Mouse (Mus musculus): ENCODE results near the gene Flrt1. TPM values are rescaled to one million over a fixed set of nuclear protein-coding genes. Genes with fewer than 3 reads are reported as not detected.
"Not testable (repeated sequence)": the region's sequence is repeated elsewhere in the genome, so short reads cannot be mapped to it uniquely, and the experiment has no call there.

Flrt1 gene
- polyA plus RNA-seq, 1 experiment from 2014 or later, result 1.5 TPM

GRCm38 (mm10) chr19:7103993-7104401 is 1.5 kb downstream of the Flrt1 start:
- DNase-seq (ENCODE audit: low spot score), result no peak

GRCm38 (mm10) chr19:7103349-7103992 is 2.1 kb downstream of the Flrt1 start:
- DNase-seq (ENCODE audit: low spot score), result no peak

DNA sequence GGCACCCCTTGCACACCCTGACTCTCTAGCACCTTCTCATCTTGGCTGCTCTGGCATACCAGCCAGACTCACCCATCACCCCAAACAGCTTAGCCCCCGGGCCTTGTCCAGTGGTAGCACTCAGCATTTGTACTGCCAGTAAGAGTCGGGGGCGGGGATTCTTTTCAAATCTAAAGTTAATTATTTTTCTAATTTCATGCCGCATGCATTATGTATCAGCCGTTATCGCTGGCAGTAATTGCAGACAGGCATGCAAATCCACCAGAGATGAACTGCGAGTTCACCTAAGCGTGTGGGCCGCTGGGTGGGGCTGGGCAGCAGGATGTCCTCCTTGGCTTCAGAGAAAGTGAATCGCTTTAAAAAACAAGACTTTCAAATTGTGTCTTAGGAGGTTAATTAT is 3.5 kb downstream of the Flrt1 start:
- DNase-seq (ENCODE audit: low spot score), result no peak

DNA sequence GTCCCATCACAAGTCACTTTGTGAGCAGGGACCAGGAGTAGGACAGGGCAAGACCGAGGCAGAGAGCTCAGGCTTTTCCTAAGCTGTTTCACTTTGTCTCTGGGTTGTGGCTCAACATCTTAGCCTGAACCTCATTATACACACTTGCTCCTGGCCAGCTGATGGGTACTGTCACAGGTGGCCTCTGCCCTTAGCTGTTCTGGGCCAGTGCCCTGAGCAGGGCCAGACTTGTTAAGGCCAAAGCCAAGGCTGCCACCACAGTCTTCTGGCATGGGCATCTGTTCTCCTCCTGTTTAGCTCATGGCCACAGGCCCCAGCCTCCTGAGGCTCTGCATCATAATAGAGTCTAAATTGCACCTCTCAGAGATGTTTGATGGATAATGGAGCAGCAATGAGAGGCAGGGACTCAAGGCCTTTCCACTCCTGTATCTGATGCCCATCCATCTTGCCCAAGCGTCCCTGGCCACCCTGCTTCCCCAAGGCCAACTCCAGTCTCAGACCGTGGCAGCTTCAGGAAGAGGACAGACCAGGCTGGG is 5.8 kb downstream of the Flrt1 start:
- no peak for DNase-seq (ENCODE audit: low spot score)

DNA sequence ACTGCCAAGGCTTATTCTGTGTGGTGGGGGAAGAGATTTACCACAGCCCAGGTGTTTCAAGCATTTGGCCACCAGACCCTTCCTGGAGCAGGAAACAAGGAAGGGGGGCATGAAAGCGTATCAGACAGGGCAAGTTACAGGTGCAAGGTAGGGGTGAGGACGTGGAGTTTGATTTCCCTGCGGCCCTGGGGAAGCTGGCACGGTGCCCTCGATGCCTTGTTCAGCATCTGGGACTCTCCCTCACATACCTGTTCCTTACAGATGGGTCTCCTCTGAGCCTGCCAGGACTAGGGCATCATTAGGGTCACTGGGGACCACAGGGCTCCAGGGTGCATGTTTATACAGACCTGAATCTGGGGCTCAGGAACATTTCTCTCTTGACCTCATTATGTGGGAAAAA is 12.8 kb downstream of the Flrt1 start:
- peak; percentile 15 for DNase-seq (ENCODE audit: low spot score)

DNA sequence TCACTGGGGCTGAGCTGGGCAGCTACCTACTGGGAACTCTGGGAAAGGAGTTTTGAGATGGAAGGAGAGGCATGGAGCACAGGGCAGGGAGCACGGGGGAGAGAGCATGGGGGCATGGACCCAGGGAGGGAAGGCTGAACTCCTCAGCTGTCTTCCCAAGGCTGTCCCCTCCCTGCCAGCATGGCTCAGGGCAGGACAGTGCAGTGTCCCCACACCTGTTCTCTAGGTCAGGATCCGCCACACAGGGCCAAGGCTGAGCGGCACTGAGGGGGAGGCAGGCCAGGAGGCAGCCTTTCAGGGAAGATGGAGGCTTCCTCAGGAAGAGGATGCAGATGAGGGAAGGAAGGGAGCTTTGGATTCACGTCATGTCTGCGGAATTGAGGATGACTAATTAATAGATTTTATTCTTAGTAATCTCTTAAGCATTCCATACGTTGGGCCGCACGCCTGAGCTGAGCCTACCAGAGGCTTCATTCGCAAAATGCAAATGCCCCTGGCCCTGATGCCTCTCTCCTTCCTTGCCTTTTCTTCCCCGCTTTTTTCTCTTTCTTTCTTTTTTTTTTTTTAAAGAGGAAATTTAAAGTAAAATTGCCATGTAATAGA is 14.0 kb downstream of the Flrt1 start:
- no peak for DNase-seq (ENCODE audit: low spot score)

GRCm38 (mm10) chr19:7090369-7091064 is 15.0 kb downstream of the Flrt1 start:
- no peak for DNase-seq (ENCODE audit: low spot score)

GRCm38 (mm10) chr19:7089842-7090251 is 15.7 kb downstream of the Flrt1 start:
- DNase-seq (ENCODE audit: low spot score), result no peak

DNA sequence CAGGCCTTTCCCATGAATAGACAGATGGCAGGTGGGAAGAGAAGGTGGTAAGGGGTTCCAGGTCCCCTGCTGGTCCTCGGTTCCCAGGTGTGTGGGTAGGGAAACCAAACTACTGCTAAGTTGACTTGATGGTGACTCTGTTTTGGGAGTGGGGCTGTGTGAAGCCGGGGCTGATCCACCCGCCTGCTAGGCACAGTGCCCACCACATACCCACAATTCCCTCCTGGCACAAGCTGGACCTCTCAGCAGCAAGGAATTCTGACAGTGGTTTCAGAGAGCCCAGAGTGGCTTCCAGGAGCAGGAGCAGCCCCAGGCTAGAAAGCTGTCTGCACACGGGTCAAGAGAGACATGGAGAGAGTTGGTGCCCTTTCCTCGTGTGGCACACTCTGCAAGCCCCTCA is 16.5 kb downstream of the Flrt1 start:
- DNase-seq (ENCODE audit: low spot score), result no peak

DNA sequence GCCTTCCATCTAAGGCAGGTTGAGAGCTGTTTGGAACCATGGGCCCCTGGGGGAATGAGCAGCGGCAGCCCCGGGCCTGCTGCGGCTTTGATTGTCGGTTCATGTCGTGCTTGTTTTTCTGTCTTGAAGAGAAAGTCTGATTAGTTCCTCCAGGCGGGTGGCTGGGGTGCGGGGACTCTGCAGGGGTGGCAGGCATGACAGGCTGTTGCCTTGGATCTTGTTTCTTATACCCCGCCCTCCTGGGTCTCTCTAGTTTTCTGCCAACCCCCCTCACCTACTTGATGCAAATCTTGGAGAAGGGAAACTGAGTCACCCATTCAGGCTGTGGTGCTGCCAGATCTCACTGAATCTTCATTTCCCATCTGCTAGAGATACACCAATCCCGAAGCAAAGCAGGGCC is 17.0 kb downstream of the Flrt1 start:
- DNase-seq (ENCODE audit: low spot score), result no peak

DNA sequence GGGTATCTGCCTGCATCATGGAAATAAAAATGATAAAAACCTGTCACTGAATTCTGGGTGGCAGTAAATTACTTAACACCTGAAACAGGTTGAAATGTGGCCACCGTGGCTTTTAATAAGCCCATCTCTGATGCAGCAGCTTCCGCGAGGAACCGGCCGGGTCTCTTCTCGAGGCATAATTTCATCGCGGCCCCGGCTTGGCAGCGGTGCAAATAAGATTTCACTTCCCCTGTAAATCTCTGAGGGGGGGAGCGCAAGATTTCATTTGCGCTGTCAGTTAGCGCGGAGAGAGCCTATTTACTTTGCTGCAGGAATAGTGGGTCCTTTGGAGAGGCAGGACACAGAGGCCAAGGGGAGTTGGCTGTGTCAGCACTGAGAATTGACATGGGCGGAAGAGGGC is 20.8 kb downstream of the Flrt1 start:
- DNase-seq (ENCODE audit: low spot score), result no peak

DNA sequence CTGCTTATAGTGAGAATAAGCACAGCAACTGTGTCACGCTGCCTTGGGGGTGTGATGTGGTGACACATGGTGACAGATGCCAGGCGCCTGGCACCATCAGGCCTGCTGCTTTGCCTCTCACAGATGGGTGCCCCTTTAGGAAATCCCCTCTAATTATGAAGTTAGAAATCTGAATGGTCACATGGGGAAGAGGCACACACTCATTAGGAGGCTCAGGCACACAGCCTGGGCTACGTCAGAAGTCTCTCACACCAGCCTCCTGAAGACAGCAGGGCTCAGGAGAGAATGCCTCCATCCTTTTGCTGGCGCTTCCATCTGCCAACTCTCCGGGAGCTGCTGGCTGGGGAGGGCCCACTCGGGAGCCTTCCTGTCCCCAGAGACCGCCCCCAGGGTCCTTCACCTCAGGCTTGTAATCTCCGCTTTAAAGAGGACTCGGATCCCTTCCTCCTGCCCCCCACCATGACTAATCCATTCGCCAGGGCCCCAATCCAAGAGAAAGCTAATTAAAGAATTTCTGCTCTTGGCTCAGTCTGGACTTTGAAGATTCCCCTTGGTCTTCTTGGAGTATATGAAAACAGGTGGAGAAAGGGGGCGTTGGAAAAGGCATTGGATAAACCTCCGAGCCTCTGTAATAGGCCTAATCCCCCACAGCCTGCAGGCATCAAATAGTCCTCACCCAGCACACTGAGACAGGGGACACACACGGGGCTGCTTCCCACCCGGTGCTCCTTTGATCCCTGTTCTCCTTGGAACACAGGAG is 22.3 kb downstream of the Flrt1 start:
- DNase-seq (ENCODE audit: low spot score), result no peak

GRCm38 (mm10) chr19:7081516-7082266 is 23.8 kb downstream of the Flrt1 start:
- no peak for DNase-seq (ENCODE audit: low spot score)

DNA sequence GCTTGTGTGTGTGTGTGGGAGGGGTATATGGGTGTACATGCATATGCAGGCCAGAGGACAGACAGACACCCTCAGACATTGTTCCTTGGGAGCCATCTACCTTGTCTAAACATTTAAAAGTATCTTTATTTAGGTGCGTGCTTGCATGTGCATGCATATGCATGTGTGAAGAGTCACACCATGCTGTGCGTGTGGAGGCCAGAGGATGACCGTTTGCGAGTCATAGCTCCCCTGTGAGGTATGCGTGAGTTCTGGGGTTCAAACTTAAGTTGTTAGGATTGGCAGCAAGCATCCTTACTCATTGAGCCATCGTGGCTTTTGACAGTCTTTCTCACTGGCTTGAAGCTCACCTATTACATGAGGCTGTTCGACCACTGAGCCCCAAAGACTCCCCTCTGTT is 27.3 kb downstream of the Flrt1 start:
- DNase-seq (ENCODE audit: low spot score), result no peak

DNA sequence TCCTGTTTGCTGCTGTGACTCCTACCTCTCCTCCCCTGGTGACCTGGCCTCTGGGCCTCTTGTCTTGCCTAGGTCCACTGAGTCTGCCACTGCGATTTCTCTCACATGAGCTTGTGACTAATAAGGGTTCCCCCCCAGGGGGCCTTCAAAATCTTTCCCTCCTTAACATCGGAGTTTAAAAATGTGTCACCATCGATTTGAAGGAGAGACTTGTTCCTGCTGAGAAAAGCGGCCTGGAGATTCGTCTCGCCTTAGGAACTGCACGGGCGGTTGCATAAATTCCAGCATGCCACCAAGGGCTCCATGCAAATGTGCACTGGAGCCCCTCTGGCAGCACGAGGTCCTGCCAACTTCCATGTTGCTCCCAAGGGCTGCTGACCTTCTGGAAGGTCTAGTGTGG is 27.9 kb downstream of the Flrt1 start:
- DNase-seq (ENCODE audit: low spot score), result no peak

DNA sequence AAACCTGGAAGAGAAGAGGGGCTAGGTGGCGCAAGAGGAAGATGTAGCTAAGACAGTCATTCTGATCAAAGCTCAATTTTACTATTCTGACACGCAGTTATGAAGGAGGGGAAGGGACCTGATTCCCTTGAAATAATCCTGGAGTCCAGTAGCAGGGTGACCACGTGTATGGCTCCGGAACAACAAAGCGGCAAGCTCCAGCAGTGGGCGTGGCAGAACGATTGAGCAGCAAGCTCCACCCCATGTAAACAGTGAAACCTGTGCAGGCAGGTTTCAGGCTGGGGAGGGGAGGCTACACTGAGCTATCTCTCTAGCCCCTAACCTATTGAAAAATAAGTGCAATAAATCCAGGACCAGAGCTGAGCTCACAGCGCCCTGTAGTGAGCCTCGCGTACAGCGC is 30.2 kb downstream of the Flrt1 start:
- not testable (repeated sequence) for DNase-seq (ENCODE audit: low spot score)

GRCm38 (mm10) chr19:7073997-7074781 is 31.3 kb downstream of the Flrt1 start:
- DNase-seq (ENCODE audit: low spot score), result no peak

DNA sequence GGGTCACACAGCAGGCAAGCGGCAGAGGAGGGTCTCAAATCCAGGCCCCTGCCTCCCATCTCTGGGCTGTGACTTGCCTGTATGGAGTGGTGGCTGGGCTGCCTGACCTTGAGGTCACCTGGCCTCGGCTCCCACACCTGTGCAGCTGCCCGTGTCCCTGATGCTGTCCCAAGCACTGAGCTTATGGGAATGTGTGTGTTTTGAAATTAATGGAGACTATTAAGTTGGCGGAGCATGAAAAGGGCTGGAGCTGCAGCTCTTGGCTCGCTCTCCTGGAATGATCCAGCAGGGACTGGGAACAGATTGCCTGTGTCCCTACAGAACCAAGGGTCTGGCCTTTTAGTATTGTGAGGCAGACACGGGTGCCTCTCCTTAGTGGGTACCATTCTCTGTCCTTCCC is 33.3 kb downstream of the Flrt1 start:
- no peak for DNase-seq (ENCODE audit: low spot score)

DNA sequence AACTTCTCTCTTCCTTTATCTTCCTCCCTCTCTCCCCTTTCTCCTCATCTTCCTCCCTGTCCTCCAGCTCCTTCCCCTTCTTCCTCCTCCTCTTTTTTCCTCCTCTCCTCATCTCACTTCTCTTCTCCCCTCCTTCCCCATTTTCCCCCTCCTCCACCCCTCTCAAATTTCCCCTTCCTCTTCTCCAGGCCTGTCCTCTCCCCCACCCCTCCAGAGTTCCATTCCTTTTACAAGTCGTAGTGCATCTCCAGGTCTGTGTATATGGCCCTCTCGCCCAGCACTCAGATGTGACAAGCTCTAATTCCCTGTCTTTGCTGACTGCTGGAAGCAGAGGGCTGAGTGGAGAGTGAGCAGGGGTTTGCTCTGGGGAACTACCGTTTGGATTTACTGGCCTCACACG is 34.8 kb downstream of the Flrt1 start:
- no peak for DNase-seq (ENCODE audit: low spot score)
